Mouse (Mus musculus): ENCODE measurements at regions not wholly inside any gene's neighbourhood (a gene's known extent, or its start where the extent isn't known, plus 50 kb on each side); places are given as distances from the start of the nearest gene placed in this dataset.
A peak's percentile ranks its signal among the peaks of the same experiment; 100 is the strongest.

DNA sequence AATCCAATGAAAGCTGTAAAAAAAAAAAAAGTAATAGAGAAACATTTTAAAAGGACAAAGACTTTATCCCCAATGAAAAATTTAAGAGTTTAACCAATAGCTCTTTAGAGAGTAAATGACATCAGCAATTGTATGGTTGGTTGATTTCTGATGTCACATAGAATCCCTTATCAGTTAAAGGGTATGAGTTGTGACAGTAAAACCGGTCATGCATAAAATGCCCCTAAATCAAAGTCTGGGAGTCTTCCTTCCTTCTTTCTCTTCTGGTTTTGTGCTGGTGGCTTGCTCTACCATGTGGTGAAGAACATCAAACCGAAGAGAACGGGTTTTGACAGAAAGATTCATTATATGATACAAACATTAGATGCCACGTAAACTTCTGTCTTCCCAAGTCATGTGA lies 159.3 kb upstream of the Dnajc24 start:
- ATAC-seq (ENCODE audit: insufficient read depth, low read depth) (no peak), DNase-seq (ENCODE audit: low spot score) (no peak)
- Histone ChIP-seq H3K4me3 (ENCODE audit: low read depth, low read length) (no peak overlapping the region), H3K27me3 (ENCODE audit: control insufficient read depth, insufficient read depth, low read length) (no peaks in the 10 kb centered on the region), H3K36me3 (replicated peaks; ENCODE audit: control insufficient read depth, insufficient read depth, low read length) (no peaks in the 10 kb centered on the region), H3K9me3 (replicated peaks; ENCODE audit: control insufficient read depth, low read length) (no peaks in the 10 kb centered on the region), H3K27ac (ENCODE audit: low read depth) (no peak overlapping the region), H3K9ac (replicated peaks; ENCODE audit: low read depth, low read length) (no peak overlapping the region), H3K4me1 (ENCODE audit: control insufficient read depth, insufficient read depth) (no peaks in the 10 kb centered on the region), H3K4me2 (ENCODE audit: low read depth, low read length) (no peak overlapping the region)
- WGBS: 78% methylated on average over 4 of the region's 4 CpGs
- TF ChIP-seq EP300 (IDR thresholded peaks at IDR 0.05; ENCODE audit: low read depth): no peak
- no peak for TF ChIP-seq CTCF (IDR thresholded peaks at IDR 0.05; ENCODE audit: low read depth)

DNA sequence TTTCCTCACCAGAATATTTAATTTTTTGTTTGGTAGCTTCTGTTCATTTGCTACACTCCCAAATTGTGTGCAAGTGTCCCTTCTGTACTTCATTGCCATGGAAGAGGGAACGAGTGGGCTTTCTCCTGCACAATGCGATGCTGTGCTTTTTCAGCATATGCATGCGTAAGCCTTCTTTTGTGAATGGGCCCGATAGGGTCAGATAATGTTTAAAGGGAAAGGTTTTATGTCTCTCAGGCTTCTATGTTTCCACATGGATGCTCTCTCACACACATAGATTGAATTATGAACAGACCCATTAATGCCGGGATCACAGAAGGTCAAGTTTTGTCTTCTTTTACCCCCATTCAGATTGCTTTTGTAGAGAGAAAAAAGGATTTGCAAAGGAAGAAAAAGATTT lies 158.5 kb upstream of the Dnajc24 start:
- no peak overlapping the region for H3K4me3 ChIP-seq (ENCODE audit: low read depth, low read length)
- ATAC-seq (ENCODE audit: insufficient read depth, low read depth): no peak
- no peaks in the 10 kb centered on the region for H3K27me3 ChIP-seq (ENCODE audit: control insufficient read depth, insufficient read depth, low read length)
- H3K4me2 ChIP-seq (ENCODE audit: low read depth, low read length): no peak overlapping the region
- H3K9me3 ChIP-seq (replicated peaks; ENCODE audit: control insufficient read depth, low read length): no peaks in the 10 kb centered on the region
- WGBS: 84% methylated on average over 5 of the region's 5 CpGs
- H3K4me1 ChIP-seq (ENCODE audit: control insufficient read depth, insufficient read depth): no peaks in the 10 kb centered on the region
- no peaks in the 10 kb centered on the region for H3K36me3 ChIP-seq (replicated peaks; ENCODE audit: control insufficient read depth, insufficient read depth, low read length)
- no peak for TF ChIP-seq CTCF (IDR thresholded peaks at IDR 0.05; ENCODE audit: low read depth)
- TF ChIP-seq EP300 (IDR thresholded peaks at IDR 0.05; ENCODE audit: low read depth): no peak
- no peak overlapping the region for H3K27ac ChIP-seq (ENCODE audit: low read depth)
- H3K9ac ChIP-seq (replicated peaks; ENCODE audit: low read depth, low read length): no peak overlapping the region
- DNase-seq (ENCODE audit: low spot score): no peak

DNA sequence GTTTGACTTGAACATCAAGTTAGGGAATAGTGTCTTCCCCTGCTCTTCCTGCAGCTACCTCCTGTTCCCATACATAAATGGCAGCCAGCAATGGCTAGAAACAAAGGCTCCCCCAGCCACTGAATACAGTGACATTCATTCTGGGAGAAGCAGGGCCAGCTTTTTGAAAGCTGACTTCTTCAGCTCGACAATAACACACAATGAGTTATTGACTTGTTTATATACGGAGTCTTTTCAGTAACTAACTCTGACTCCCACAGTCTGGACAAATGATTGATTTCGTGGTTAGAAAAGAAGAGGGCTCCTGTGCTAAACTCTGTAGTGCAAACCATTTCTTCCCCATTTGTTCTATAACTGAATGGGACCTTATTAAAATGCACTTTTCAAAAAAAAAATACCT lies 146.4 kb upstream of the Dnajc24 start:
- H3K27me3 ChIP-seq (ENCODE audit: control insufficient read depth, insufficient read depth, low read length): no peaks in the 10 kb centered on the region
- no peak overlapping the region for H3K9ac ChIP-seq (replicated peaks; ENCODE audit: low read depth, low read length)
- DNase-seq (ENCODE audit: low spot score): no peak
- TF ChIP-seq CTCF (IDR thresholded peaks at IDR 0.05; ENCODE audit: low read depth): no peak
- no peak for TF ChIP-seq EP300 (IDR thresholded peaks at IDR 0.05; ENCODE audit: low read depth)
- no peaks in the 10 kb centered on the region for H3K36me3 ChIP-seq (replicated peaks; ENCODE audit: control insufficient read depth, insufficient read depth, low read length)
- no peaks in the 10 kb centered on the region for H3K4me1 ChIP-seq (ENCODE audit: control insufficient read depth, insufficient read depth)
- 61% methylated on average over 3 of the region's 3 CpGs for WGBS
- H3K4me3 ChIP-seq (ENCODE audit: low read depth, low read length): no peak overlapping the region
- H3K4me2 ChIP-seq (ENCODE audit: low read depth, low read length): no peak overlapping the region
- no peak overlapping the region for H3K27ac ChIP-seq (ENCODE audit: low read depth)
- no peaks in the 10 kb centered on the region for H3K9me3 ChIP-seq (replicated peaks; ENCODE audit: control insufficient read depth, low read length)
- no peak for ATAC-seq (ENCODE audit: insufficient read depth, low read depth)

DNA sequence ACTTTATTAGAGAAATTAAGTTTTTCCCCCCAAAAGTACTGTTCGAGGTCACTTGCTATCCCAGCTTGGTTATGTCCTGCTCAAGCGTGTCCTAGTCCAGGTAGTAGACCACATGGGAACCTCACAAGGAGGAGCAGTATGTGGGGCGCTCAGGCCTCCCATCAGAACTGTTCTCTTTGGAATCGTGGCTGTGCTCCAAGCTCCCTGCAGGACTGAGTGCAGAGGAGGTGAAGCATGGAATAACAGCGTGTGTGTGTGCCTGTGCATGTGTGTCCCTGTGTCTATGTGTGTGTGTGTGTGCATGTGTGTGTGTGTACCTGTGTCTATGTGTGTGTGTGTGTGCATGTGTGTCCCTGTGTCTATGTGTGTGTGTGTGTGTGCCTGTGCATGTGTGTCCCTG lies 137.6 kb upstream of the Dnajc24 start:
- Histone ChIP-seq H3K4me3 (ENCODE audit: low read depth, low read length) (no peak overlapping the region), H3K36me3 (replicated peaks; ENCODE audit: control insufficient read depth, insufficient read depth, low read length) (no peaks in the 10 kb centered on the region), H3K27ac (ENCODE audit: low read depth) (no peak overlapping the region), H3K4me2 (ENCODE audit: low read depth, low read length) (no peak overlapping the region), H3K9ac (replicated peaks; ENCODE audit: low read depth, low read length) (no peak overlapping the region), H3K9me3 (replicated peaks; ENCODE audit: control insufficient read depth, low read length) (no peaks in the 10 kb centered on the region), H3K4me1 (ENCODE audit: control insufficient read depth, insufficient read depth) (no peaks in the 10 kb centered on the region), H3K27me3 (ENCODE audit: control insufficient read depth, insufficient read depth, low read length) (no peaks in the 10 kb centered on the region)
- WGBS: 93% methylated on average over 5 of the region's 5 CpGs
- TF ChIP-seq EP300 (IDR thresholded peaks at IDR 0.05; ENCODE audit: low read depth): no peak
- TF ChIP-seq CTCF (IDR thresholded peaks at IDR 0.05; ENCODE audit: low read depth): no peak
- no peak for DNase-seq (ENCODE audit: low spot score)
- ATAC-seq (ENCODE audit: insufficient read depth, low read depth): no peak

DNA sequence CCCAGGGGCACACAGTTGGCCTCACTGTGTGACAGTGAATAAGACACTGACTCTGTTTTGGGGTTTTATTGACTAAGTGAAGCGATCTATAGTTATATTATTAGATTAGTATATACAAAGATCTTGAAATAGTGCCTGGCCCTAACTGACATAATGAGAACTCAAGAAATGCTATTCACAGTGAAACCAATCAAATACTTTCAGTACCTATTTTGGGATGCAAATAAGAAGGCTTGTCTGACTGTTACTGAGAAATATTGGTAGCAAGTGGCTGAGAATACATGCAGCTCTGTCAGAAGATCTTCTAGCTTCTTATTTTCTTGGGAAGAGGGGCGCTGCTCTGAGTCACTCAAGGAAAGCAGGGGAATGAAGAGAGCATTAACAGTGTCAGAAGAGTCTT lies 97.7 kb upstream of the Dnajc24 start:
- no peak overlapping the region for H3K27ac ChIP-seq (ENCODE audit: low read depth)
- no peak overlapping the region for H3K9ac ChIP-seq (replicated peaks; ENCODE audit: low read depth, low read length)
- WGBS: 82% methylated on average over 2 of the region's 2 CpGs
- no peak overlapping the region for H3K4me3 ChIP-seq (ENCODE audit: low read depth, low read length)
- no peaks in the 10 kb centered on the region for H3K4me1 ChIP-seq (ENCODE audit: control insufficient read depth, insufficient read depth)
- no peak for TF ChIP-seq CTCF (IDR thresholded peaks at IDR 0.05; ENCODE audit: low read depth)
- TF ChIP-seq EP300 (IDR thresholded peaks at IDR 0.05; ENCODE audit: low read depth): no peak
- H3K4me2 ChIP-seq (ENCODE audit: low read depth, low read length): no peak overlapping the region
- ATAC-seq (ENCODE audit: insufficient read depth, low read depth) (no peak), DNase-seq (ENCODE audit: low spot score) (no peak)
- H3K9me3 ChIP-seq (replicated peaks; ENCODE audit: control insufficient read depth, low read length): no peaks in the 10 kb centered on the region
- no peaks in the 10 kb centered on the region for H3K27me3 ChIP-seq (ENCODE audit: control insufficient read depth, insufficient read depth, low read length)
- H3K36me3 ChIP-seq (replicated peaks; ENCODE audit: control insufficient read depth, insufficient read depth, low read length): no peaks in the 10 kb centered on the region

DNA sequence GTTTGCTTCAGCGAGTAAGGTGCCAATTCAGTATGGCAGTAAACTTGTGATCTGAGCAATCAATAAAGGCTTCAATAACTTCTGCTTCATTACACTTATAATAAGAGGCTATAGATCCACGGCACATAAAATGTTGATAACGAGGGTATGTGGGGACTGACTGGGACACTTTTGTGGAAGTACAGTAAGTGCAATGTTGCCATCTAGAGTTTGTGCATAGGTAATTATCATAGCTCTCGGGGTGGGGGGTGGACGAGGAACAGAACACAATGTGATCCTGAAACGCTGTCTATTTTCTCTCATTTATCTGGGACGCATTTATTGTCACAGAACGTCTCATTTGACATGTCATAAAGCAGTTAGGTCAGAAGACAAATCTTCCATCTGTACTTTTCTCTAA lies 82.8 kb upstream of the Dnajc24 start:
- Histone ChIP-seq H3K9me3 (replicated peaks; ENCODE audit: control insufficient read depth, low read length) (no peaks in the 10 kb centered on the region), H3K27me3 (ENCODE audit: control insufficient read depth, insufficient read depth, low read length) (no peaks in the 10 kb centered on the region), H3K36me3 (replicated peaks; ENCODE audit: control insufficient read depth, insufficient read depth, low read length) (no peaks in the 10 kb centered on the region), H3K4me2 (ENCODE audit: low read depth, low read length) (no peak overlapping the region), H3K4me1 (ENCODE audit: control insufficient read depth, insufficient read depth) (no peaks in the 10 kb centered on the region), H3K27ac (ENCODE audit: low read depth) (no peak overlapping the region), H3K4me3 (ENCODE audit: low read depth, low read length) (no peak overlapping the region), H3K9ac (replicated peaks; ENCODE audit: low read depth, low read length) (no peak overlapping the region)
- WGBS: 45% methylated on average over 8 of the region's 8 CpGs
- no peak for ATAC-seq (ENCODE audit: insufficient read depth, low read depth)
- peak; percentile 29; the same call in 1 of the 2 replicates for TF ChIP-seq CTCF (IDR thresholded peaks at IDR 0.05; ENCODE audit: low read depth)
- no peak for TF ChIP-seq EP300 (IDR thresholded peaks at IDR 0.05; ENCODE audit: low read depth)
- DNase-seq (ENCODE audit: low spot score): no peak
